Mouse (Mus musculus): Measurements from ENCODE around the gene 4930568D16Rik. TPM values are rescaled to one million over a fixed set of nuclear protein-coding genes. Genes with fewer than 3 reads are reported as not detected.
A peak's percentile ranks its signal among the peaks of the same experiment; 100 is the strongest.

4930568D16Rik gene
- total RNA-seq (2021) (not detected), polyA plus RNA-seq (2012; rRNA removed) (not detected in 2 replicates)
- long read RNA-seq = 0 reads

DNA sequence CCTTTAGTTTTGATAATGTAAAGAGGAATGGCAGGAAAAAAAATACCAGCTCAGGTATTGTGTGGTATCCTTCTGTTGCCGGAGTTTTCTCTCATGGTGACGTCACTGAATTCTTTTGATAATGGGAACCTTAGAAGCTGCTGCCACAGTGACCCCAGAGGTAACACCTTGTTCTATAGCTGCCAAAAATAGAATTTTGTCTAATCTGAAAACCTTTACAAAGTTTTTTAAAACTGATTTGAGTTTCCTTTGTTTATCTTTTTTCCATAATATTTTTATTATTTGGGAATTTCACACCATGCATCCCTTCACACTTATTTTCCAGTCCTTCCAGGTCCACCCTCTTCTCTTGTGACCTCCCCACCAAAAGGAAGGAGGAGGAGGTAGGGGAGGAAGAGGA, at the start of gene 4930568D16Rik:
Gene 4930568D16Rik (minus strand): TSS at position 101 of the 400 bp plus-strand sequence.
- DNase-seq = no peak

DNA sequence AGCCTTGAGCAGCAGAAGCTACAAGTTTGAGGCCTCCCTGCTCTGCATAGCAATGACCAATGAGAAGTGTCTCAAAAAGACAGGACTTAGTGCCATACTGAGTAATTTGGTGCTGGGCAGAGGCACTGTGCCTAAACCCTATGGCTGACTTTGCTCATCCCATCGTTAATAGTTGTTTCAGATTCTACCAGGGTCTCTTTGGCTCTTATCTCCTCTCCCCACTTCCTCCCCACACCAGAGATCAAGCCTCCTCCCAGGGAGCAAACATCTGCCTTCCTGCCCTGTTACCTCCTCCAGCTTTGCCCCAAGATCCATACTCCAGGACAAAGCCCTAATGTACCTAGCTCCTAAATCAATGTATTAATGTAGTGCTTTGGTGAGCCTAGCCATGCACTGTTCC, 49.7 kb upstream of the 4930568D16Rik start:
- no peak for DNase-seq

DNA sequence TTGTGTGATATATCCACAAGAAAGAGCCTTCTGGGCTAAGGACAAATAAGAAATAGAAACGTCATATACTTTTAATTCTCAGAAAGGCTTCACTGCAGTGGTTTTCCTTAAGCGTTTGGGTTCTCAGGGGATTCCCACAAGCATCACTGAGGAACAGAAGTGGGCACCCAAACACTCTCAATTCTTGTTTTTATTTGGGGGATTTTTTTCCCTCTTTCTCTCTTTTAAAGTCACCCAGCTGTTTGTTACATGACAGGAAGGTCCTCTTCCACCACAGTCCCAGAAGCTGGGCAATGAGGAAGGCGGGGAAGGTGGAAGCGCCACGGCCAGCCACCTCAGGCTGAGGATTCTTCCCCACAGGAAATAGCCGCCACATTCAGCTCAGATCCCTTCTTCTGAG, 48.9 kb upstream of the 4930568D16Rik start:
- DNase-seq = no peak

DNA sequence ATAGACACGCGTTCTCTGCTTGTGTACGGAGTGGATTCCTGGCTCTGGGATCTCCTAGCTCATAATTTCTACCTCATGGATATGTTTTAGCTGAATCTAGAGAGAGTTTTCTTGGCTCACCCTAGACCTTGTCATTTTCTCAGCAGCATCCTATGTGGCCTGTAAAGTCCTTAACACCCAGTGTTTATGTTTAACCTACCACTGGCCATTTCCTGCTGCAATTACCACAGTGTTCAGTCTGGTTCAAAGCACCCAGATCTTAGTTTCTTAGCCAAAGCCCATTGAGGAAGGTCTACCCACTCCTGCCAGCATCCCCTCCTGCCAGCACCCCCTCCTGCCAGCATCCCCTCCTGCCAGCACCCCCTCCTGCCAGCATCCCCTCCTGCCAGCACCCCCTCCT, 45.3 kb upstream of the 4930568D16Rik start:
- DNase-seq = no peak

DNA sequence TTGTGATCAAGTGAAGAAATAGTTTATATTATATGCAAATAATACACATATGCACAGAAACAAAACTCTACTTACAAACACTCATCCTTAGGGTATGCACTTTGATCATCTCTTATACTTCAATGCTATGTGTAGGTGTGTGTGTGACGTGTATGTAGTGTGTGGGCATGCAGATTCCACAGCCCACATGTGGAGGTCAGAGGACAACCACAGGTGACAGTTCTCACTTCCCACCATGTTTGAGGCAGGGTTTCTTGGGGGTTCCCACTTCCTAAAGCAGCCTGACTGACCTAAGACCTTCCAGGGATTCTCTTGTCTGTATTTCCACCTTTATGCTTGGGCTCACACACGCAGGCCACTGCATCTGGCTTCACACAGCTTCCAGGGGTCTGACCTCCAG, 44.7 kb upstream of the 4930568D16Rik start:
- no peak for DNase-seq

DNA sequence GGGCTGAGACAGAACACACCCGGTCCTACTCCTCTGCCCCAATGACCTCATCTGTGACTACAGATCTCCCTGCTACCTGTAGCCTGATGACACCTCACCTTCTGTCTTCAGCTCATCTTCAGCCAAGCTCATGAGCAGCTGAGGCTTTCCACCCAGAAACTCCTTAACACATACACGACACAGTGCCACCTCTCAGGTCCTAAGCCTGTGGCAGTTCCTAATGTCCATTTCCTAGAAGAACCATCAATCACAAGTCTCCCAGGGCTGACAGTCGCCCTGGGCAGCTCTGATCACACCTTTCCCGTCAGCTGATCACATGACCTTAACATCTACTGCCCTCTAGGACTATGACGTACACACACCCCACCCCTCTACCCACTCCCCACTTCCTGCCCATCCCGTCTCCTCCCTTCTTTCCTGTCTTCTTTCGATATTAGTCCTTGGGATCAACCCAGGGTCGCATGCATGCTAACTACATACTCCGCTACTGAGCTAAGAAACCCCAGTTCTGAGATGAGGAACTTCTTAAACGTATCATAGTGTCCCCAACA, 44.2 kb upstream of the 4930568D16Rik start:
- DNase-seq = no peak

DNA sequence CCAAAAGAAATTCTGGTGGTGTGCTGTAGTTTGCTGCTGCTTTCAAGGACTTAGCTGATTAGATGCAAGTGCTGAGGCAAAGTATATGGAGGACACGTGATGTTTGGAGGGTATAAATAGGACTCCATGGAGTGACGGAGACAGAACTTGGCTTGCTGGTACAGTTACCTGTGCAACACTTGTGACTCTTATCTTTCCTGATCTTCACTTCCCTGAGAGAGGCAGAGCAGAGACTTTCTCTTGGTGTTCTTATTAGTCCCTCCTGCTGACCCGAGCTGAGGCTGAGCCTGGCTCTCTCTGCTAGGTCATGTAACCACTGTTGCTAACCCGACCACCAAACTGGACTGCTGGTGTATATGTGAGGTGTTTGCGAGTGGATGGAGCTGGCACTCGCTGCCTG, 41.9 kb upstream of the 4930568D16Rik start:
- no peak for DNase-seq

DNA sequence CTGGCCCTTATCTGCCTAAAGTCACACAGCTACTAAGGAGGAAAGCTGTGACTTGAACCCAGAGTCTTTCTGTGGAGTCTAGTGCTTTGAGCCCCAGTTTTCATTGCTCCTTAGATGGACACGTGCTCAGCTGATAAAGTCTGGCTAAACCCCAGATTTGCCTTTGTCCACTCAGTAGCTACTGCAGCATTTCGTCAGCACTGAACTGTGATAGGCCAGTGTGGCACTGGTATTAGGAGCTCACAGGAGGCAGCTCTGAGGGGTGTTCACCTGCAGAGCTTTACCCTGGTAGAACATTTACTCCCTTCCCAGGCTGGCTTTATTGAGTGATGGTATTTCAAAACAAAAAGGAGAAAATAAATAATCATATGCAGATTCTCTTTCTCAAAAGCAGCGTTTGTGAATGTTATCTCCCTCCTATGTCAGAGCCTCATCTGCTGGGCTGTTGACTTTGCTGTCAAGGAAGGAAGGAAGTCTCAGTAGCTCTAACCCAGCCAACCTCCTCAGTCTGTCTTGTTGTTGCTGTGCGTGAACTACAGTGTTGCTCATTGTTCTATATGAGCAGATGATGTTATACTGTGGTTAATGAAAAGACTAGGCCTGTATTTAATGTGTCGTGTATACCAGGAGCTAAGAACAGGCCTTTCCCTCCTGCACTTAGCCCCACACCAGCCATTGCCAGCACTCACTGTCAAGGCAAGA, 41.0 kb upstream of the 4930568D16Rik start:
- DNase-seq = no peak

DNA sequence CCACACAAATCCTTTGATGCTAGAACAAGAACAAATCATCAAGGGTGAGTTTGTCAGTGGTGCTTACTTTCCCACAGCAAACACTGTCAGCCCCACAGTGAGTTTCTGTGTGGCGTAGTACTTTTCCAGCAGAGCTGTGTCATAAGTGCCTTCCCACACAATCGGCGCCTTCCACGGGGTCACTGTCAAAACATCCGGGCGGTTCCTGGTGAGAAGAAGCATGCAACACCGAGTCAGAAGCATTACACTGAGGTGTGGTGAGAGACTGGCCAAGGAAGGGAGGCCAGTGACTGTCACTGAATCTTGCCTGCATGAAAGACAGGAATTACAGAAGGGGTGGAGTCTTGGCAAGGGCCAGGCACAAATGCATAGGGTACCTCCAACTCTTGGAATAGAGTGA, 40.3 kb upstream of the 4930568D16Rik start:
- DNase-seq = no peak

DNA sequence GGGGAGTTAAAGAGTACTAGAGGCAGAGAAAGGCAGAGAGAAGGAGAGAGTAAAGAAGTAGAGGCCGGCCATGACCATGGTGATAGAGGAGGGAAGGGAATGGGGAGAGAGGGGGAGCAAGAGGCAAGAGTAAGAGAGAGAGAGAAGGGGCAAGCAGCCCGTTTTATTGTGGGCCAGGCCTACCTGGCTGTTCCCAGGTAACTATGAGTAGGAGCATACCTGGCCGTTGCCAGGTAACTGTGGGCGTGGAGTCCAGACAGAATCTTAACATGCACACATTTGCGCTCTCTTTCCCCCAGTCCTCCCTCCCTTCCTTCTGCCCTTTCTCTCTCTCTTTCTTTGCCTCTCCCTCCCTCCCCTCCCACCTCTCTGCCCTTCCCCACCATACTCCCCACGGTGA, 39.7 kb upstream of the 4930568D16Rik start:
- DNase-seq = no peak

DNA sequence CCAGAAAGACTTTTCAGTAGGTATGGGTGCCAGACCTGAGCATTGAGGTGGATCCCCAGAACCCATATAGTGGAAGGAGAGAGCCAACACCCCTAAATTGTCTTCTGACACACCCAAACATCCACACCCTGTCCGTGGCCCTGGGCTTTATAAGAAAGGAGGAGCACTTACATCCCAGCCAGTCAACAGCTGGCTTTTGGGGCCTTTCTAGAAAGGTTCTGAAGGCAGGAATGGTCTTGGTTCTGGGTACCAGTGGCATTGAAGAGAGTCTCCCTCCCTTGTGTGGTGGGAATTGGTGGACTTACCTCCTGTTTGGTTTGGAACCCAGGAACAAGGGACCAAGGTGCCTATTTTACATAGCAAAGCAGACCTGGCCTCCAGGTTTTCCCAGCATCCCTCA, 39.1 kb upstream of the 4930568D16Rik start:
- no peak for DNase-seq

DNA sequence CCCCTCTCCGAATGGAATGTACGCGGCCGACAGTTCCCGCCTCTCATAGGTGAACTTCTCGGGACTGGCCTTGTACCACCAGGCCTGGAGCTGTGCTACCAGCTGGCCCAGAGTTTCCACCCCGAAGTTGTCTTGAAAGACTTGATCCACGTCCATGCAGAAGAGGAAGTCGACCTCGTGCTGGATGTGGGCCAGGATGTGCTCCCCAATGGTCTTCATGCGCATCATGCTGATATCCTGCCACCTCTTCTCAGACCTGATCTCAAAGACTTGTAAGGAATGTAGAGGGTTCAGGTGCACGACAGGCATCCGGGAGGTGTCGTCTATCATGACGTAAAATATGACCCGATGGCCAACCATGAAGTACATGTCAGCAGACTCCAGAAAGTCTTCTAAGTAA, 34.9 kb upstream of the 4930568D16Rik start:
- no peak for DNase-seq

DNA sequence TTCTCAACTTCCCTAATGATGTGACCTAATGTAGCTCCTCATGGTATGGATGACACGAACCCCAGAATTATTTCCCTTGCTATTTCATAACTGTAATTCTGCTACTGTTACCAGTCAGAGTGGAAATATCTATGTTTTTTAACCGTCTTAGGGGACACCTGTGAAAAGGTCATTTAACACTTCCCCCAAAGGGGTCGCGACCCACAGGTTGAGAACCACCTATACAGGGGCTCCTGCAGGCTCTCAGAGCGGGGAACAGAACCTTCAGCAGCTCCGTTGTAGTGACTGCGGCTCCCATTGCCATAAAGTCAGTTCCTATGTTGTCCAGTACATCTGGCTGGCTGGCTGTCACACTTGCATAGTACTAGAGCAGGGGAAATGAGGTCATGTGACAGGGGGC, 33.2 kb upstream of the 4930568D16Rik start:
- DNase-seq = no peak

DNA sequence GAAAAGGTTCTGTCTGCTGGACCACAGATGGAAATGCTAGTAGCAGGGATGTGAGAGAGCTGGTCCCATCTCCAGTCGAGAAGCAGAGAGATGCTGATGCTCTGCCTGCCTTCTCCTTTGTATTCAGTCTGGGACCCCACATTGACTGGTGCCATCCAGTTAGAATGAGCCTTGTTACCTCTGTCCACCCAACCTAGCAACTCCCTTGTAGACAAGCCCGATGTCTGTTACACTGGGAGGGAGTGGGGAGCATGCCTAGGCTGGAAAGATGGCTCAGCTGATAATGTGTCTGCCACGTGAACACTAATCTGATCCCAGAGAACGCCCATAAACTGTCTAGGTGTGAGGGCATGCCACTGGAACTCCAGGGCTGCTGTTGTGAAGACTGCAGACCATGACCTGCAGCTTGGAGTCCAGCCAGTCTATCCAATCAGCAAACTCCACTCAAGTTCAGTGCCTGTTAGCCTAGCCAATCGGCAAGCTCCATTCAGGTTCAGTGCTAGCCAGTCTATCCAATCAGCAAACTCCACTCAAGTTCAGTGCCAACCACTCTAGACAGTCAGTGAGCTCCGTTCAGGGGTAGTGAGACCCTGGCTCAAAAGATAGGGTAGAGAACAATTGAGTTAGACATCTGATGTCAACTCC, 30.8 kb upstream of the 4930568D16Rik start:
- DNase-seq = no peak

DNA sequence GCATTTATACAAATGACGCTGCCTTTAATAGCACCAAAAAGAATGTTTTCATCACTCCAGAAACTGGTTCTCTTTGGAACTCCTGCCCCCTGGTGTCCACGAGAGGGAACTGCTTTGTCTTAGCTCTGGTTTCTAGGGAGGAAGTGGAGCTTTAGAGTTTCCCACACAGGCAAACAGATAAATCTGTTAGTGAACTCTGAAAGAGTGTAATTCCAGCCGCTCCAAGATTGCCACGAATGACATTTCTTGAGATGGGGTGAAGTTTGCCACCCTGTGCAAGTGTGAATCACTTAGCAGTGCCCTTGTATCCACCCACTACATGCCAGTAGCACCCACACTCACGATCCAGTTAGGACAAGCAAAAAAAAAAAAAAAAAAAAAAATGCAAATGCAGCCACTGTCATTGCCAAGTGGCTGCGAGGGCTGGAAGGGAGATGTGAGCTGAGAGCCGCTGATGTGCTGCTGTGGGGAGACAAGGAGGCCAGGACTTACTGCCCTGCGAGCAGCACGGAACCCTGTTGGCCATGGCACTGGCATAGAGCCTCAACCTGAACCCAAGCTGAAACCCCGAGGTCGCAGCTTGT, 30.2 kb upstream of the 4930568D16Rik start:
- peak; percentile 64 for DNase-seq

DNA sequence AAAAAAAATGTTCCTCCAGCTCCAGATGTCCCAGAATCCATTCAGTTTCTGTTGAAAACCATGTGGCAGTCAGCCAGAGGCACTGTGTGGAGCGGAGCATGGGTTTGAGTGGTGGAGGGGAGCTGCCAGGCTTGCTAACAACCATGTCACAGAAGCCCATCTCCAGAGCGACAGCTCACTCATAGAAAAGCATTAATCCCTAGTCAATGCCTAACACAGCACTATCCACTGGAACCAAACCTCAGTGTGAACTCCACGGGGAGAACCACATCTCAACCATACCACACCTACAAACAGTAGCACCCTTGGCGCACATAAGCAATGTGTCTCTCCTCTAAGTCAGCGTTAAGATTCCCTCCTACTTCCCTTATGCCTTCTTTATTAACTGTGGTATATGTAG, 29.6 kb upstream of the 4930568D16Rik start, which contains the start of gene 4930402F06Rik:
Gene 4930402F06Rik (minus strand): TSS at position 80 of the 400 bp plus-strand sequence.
- no peak for DNase-seq

DNA sequence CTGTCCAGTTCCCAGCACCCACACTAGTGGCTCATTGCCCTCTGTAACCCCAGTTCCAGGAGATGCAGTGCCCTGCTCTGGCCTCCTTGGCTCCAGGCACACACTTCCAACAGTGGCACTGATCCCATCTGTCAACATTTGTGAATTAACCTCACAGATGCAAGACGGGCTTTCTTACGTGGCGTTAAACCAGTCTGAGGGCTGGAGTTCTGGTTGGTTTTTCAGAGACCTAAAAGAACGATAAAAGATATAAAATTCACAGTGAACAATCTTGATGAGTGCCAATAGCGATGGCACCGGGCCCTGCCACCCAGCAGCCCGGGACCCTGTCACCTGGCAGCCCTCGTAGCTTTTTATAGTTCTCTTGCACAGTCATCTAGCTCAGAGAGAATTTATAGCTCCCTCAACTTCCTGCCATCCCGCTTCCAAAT, 17.9 kb upstream of the 4930568D16Rik start:
- DNase-seq = no peak

DNA sequence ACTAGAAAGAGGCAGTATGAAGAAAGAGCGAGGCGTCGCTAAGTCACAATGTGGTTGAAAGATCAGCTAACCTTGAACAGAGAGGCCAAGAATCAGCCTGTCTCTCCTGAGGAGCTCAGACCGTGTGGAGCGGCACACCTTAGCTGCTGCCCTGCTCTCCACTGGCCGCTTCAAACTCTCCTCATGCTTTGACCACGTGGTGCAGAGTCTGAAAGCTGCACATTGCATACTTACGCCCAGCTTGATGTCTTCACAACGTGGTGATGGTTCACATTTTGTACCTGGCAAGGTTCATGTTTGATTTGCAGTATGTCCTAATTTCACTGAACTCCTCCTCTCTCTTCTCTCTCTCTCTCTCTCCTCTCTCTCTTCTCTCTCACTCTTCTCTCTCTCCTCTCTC, 11.8 kb upstream of the 4930568D16Rik start:
- no peak for DNase-seq

DNA sequence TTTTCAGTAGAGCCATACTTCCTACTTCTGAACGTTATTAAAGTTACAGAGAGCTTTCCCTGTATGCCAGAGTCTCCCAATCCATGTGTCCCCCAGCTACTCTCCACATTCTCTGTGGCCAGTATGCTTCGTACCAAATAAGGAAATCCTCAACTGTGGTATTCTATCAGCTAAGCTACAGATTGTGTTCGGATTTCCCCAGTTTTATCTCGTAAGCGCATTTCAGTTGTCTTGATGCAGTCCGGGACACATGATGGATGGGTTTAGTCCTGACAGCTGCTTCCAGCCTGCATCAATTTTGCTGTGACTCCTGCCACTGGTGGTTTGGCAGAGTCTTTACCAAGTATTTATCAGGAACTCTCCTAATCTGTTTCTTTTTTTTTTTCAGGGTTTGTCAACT, 10.1 kb upstream of the 4930568D16Rik start:
- no peak for DNase-seq

DNA sequence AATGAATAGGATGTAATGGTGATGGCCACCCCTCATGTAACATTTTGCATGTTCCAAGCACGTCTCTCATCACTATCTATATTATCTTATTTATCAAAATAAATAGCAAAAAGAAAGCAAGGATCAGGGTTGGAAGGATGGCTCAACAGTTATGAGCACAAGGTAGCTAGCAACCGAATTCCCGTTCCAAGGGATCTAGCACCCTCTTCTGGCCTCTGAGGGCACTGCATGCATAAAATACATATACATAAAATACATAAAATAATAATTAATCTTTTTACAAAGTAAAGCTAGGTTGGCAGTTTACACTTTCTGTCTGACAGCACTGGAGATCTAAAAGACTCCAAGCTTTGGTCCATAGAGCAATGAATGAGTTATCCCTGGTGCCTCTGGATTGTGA, 5.5 kb upstream of the 4930568D16Rik start:
- no peak for DNase-seq

DNA sequence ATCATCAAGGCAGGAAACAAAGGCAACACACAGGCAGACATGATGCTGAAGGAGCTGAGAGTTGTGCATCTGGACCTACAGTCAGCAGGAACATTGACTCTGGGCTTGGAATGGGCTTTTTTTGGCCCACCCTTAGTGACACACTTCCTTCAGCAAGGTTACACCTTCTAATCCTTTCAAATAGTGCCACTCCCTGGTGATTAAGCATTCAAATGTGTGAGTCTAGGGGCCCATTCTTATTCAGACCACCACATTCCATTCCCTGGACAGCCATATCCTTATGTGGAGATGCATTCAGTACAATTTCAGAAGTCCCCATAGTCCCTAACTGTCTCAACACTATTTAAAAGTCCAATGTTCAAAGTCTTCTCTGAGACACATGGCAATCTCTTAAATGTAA, 3.2 kb upstream of the 4930568D16Rik start:
- no peak for DNase-seq

DNA sequence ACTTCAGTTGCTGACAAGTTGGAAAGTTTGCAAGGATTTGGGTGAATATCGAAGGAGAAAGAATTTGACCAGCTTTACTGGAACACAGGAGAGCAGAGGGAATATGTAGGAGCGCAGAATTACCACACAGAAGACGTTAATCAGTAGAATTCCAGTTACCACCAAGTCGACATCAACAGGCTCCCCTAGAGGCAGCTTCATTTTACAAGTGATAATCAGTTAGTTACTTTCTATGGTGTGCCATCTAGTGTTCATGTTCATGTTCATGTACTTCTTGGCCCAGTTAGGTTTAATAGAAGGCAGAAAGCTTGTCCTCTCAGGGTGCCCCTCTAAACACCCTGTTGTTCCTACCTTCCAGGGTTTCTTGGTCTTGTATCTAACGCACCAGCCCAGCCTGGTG, 18.3 kb downstream of the 4930568D16Rik start:
- no peak for DNase-seq

DNA sequence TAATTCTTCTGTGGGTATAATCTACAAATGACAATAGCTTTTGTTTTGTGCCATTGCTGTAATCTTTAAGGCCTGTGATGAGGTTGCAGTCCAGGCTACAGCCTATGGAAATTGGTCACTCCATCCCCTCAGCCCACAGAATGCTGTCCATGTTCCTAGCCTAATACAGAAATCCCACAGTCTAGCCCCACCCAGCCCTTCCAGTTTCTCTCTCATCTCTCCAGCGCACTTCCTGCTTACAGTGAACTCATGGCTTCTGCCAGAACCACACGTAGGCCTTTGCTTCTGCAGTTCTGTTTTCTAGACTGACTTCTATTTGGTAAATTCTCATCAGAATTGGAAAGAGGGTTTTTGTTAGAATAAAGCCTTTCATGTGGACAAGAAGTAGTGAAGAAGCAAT, 21.5 kb downstream of the 4930568D16Rik start:
- no peak for DNase-seq
